Mouse (Mus musculus) kidney, adult 2 months (tissue): ENCODE data around the gene Ninj2.

ENCODE experiments used
- CTCF ChIP-seq: fragments of 200-500 bp; conservative IDR thresholded peaks from 2 replicates; pipeline ENCODE4 v1.5.1; 2011; ENCODE audit warnings: low read depth, mild to moderate bottlenecking, control low read depth, low read length, moderate library complexity, mixed read lengths; ENCODE audit not compliant: insufficient read depth, insufficient read length
- POLR2A ChIP-seq: fragments of 200-500 bp; IDR thresholded peaks from one replicate; pipeline ENCODE4 v1.6.1; 2011; ENCODE audit warnings: low read depth, low read length, control low read depth

DNA sequence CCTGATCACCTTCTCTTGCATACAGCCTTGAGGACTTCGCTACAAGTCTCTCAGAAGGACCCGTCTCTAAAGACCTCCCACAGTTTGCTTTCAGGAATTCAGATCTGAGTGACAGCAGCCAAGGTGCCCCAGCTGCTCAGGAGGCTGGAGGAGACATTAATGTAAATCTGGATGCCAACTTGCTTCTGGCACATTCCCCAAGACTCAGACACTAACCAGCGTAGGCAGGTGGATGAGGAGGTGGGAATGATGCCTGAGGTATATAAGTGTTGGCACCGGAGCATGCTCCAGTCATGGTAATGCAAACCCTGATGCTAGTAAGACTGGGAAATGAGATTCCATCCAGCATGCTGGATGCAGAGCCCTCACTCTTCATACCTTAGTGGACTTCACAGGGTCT is 71.6 kb downstream of the Ninj2 start:
- TF ChIP-seq CTCF, result no peak
- TF ChIP-seq POLR2A, result no peak
